Mouse (Mus musculus): ENCODE data around the gene Fcgr4. TPM values are rescaled to one million over a fixed set of nuclear protein-coding genes. Genes with fewer than 3 reads are reported as not detected.
"Not testable (repeated sequence)": the region's sequence is repeated elsewhere in the genome, so short reads cannot be mapped to it uniquely, and the experiment has no call there.

Gene Fcgr4
- total and polyA plus RNA-seq, 3 experiments, result 0.03 to 0.22 TPM; not detected in 1

DNA sequence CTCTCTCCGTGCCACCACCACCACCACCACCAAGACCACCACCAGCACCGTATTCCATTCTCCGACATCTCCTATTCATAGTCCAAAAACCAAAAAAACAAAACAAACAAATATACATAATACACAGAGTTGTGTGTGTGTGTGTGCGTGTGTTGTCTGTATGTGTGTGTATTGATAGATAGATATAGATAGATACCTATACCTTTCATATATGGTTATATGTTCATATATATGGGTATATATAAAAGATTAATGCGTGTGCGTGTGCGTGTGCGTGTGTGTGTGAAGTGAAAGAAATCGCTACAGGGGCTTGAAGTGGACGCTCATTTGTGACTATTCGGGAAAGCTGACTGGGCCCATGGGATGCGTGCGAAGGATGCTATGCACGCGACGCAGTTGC, 52.2 kb downstream of the Fcgr4 start:
- ATAC-seq (ENCODE audit: extremely low read depth, insufficient number of reproducible peaks, low FRiP score, poor library complexity, severe bottlenecking), result not testable (repeated sequence)

GRCm38 (mm10) chr1:171071726-171072125, 53.0 kb downstream of the Fcgr4 start:
- not testable (repeated sequence) for H3K4me1 ChIP-seq (ENCODE audit: insufficient read depth, low read depth, low read length); H3K4me3 ChIP-seq (ENCODE audit: low read depth, low read length); DNase-seq (ENCODE audit: low spot score); H3K36me3 ChIP-seq (replicated peaks); ATAC-seq (ENCODE audit: extremely low read depth, insufficient number of reproducible peaks, low FRiP score, poor library complexity, severe bottlenecking); H3K9me3 ChIP-seq (replicated peaks); H3K27me3 ChIP-seq (ENCODE audit: insufficient read depth, low read length)

More for the DNA sequence above, 52.2 kb downstream of the Fcgr4 start:
- H3K4me1 ChIP-seq (ENCODE audit: insufficient read depth, low read depth, low read length); H3K27me3 ChIP-seq (ENCODE audit: insufficient read depth, low read length); DNase-seq (ENCODE audit: low spot score); H3K36me3 ChIP-seq (replicated peaks); H3K9me3 ChIP-seq (replicated peaks); H3K4me3 ChIP-seq (ENCODE audit: low read depth, low read length): not testable (repeated sequence)

DNA sequence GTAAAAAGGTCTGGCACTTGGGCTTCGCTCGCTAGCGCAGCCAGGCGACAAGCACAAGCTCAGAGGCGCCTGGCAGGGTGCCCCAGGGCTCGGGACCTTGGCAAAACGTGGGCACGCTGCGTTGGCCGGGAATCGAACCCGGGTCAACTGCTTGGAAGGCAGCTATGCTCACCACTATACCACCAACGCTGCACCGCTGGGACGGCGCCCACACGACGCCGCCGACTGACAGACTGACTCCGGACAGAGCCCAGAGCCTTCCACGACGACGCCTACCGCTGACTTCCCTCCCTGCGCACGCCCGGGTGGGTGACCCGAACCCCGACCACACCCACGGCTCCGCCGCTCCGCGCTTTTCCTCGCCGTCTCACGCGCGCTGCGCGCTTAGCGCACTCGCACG, 53.5 kb downstream of the Fcgr4 start:
- ATAC-seq (ENCODE audit: extremely low read depth, insufficient number of reproducible peaks, low FRiP score, poor library complexity, severe bottlenecking); H3K9me3 ChIP-seq (replicated peaks): not testable (repeated sequence)

GRCm38 (mm10) chr1:171074283-171074682, 55.6 kb downstream of the Fcgr4 start:
- peak; percentile 65 for ATAC-seq (ENCODE audit: extremely low read depth, insufficient number of reproducible peaks, low FRiP score, poor library complexity, severe bottlenecking)
- not testable (repeated sequence) for H3K9me3 ChIP-seq (replicated peaks); H3K4me3 ChIP-seq (ENCODE audit: low read depth, low read length); H3K36me3 ChIP-seq (replicated peaks); H3K4me1 ChIP-seq (ENCODE audit: insufficient read depth, low read depth, low read length); DNase-seq (ENCODE audit: low spot score); H3K27me3 ChIP-seq (ENCODE audit: insufficient read depth, low read length)

More for the DNA sequence above, 53.5 kb downstream of the Fcgr4 start:
- not testable (repeated sequence) for H3K27me3 ChIP-seq (ENCODE audit: insufficient read depth, low read length); DNase-seq (ENCODE audit: low spot score); H3K36me3 ChIP-seq (replicated peaks); H3K4me3 ChIP-seq (ENCODE audit: low read depth, low read length); H3K4me1 ChIP-seq (ENCODE audit: insufficient read depth, low read depth, low read length)

DNA sequence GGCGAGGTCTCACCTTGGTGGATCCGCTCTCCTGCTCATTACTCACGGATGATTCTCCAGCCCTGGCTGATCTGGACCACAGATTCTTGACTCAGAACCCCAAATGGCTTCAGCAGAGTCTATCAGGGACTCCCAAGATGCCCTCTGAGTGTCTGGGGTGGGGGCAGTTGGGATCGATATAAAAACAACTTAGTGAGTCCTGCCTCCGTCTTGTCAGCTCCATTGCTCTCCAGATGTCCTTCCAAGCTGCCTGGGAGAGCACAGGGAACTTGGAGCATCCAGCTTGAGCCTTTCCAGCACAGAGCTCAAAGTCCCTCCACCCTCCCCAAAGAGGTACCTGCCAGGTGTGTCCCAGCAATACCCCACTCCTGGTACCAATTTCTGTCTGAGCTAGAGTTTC, 57.5 kb downstream of the Fcgr4 start:
- H3K27me3 ChIP-seq (ENCODE audit: insufficient read depth, low read length); H3K4me1 ChIP-seq (ENCODE audit: insufficient read depth, low read depth, low read length); H3K4me3 ChIP-seq (ENCODE audit: low read depth, low read length); ATAC-seq (ENCODE audit: extremely low read depth, insufficient number of reproducible peaks, low FRiP score, poor library complexity, severe bottlenecking); DNase-seq (ENCODE audit: low spot score); H3K9me3 ChIP-seq (replicated peaks); H3K36me3 ChIP-seq (replicated peaks): not testable (repeated sequence)

DNA sequence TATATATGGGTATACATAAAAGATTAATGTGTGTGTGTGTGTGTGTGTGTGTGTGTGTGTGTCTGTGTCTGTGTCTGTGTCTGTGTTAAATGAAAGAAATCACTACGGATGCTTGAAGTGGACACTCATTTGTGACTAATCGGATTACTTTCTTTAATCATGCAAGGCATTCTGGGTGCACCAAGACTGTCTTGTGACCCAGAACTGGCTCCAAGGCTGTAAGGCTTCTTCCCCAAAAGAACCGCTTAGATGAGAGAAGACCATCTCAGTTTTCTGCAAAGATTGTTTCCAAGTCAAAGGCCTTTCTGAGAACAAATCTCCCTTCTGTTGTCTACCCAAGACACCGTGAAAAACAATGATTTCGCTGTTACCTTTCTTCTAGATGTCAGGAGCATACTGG, 58.5 kb downstream of the Fcgr4 start:
- not testable (repeated sequence) for DNase-seq (ENCODE audit: low spot score); H3K9me3 ChIP-seq (replicated peaks); H3K36me3 ChIP-seq (replicated peaks); H3K4me1 ChIP-seq (ENCODE audit: insufficient read depth, low read depth, low read length); H3K4me3 ChIP-seq (ENCODE audit: low read depth, low read length); ATAC-seq (ENCODE audit: extremely low read depth, insufficient number of reproducible peaks, low FRiP score, poor library complexity, severe bottlenecking); H3K27me3 ChIP-seq (ENCODE audit: insufficient read depth, low read length)

DNA sequence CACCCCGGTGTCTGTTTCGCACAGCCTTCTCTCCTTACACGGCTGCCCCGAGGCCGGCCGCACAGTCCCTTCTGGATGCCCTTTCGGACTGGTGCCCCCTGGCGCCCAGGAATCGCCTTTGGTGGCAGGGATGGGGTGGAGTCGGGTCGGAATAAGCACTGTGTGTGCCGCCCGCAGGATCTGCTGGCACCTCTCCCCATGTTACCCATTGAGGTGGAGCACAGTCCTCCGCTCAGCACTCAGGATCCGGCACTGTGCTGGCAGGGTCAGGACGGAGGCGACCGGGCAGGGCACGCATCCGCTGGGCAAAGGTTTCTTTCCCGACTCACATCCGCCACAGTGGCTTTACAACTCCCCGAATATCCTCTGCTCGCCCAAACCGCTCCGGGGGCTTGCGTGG, 59.2 kb downstream of the Fcgr4 start:
- not testable (repeated sequence) for H3K36me3 ChIP-seq (replicated peaks); H3K4me1 ChIP-seq (ENCODE audit: insufficient read depth, low read depth, low read length); ATAC-seq (ENCODE audit: extremely low read depth, insufficient number of reproducible peaks, low FRiP score, poor library complexity, severe bottlenecking); DNase-seq (ENCODE audit: low spot score); H3K4me3 ChIP-seq (ENCODE audit: low read depth, low read length); H3K9me3 ChIP-seq (replicated peaks); H3K27me3 ChIP-seq (ENCODE audit: insufficient read depth, low read length)

- not testable (repeated sequence) for H3K4me3 ChIP-seq (ENCODE audit: low read depth, low read length); ATAC-seq (ENCODE audit: extremely low read depth, insufficient number of reproducible peaks, low FRiP score, poor library complexity, severe bottlenecking); H3K36me3 ChIP-seq (replicated peaks); H3K9me3 ChIP-seq (replicated peaks); H3K27me3 ChIP-seq (ENCODE audit: insufficient read depth, low read length); DNase-seq (ENCODE audit: low spot score); H3K4me1 ChIP-seq (ENCODE audit: insufficient read depth, low read depth, low read length)
Observed at GRCm38 (mm10) chr1:171078419-171078818, 59.7 kb downstream of the Fcgr4 start.

GRCm38 (mm10) chr1:171079345-171079744, 60.6 kb downstream of the Fcgr4 start:
- not testable (repeated sequence) for DNase-seq (ENCODE audit: low spot score); H3K27me3 ChIP-seq (ENCODE audit: insufficient read depth, low read length); H3K36me3 ChIP-seq (replicated peaks); H3K4me3 ChIP-seq (ENCODE audit: low read depth, low read length); H3K9me3 ChIP-seq (replicated peaks); ATAC-seq (ENCODE audit: extremely low read depth, insufficient number of reproducible peaks, low FRiP score, poor library complexity, severe bottlenecking); H3K4me1 ChIP-seq (ENCODE audit: insufficient read depth, low read depth, low read length)

Other genes with a start within 250 kb of the Fcgr4 start
- gene Atf6, start 151.1 kb upstream of the Fcgr4 start, total RNA-seq (2014; fragmentation: Nextera tagmentation), result 44.0 and 44.6 TPM in 2 replicates
- 22.5 and 22.7 TPM in 2 replicates for gene Atf6, start 151.1 kb upstream of the Fcgr4 start, total RNA-seq (2017)
- gene Atf6, start 151.1 kb upstream of the Fcgr4 start, polyA plus RNA-seq (2012), result 1.7 and 2.1 TPM in 2 replicates
- 1.1 and 1.3 TPM in 2 replicates for gene Gm26620, start 133.9 kb upstream of the Fcgr4 start, total RNA-seq (2014; fragmentation: Nextera tagmentation)
- gene Gm26620, start 133.9 kb upstream of the Fcgr4 start, total RNA-seq (2017), result 0.41 and 0.76 TPM in 2 replicates
- 0.90 and 0.91 TPM in 2 replicates for gene Gm26620, start 133.9 kb upstream of the Fcgr4 start, polyA plus RNA-seq (2012)
- 13.2 and 13.9 TPM in 2 replicates for gene Dusp12, start 133.4 kb upstream of the Fcgr4 start, total RNA-seq (2014; fragmentation: Nextera tagmentation)
- 10.0 TPM in 2 replicates for gene Dusp12, start 133.4 kb upstream of the Fcgr4 start, total RNA-seq (2017)
- gene Dusp12, start 133.4 kb upstream of the Fcgr4 start, polyA plus RNA-seq (2012), result 14.0 and 14.4 TPM in 2 replicates
- not detected in 2 replicates for gene Fcrlb, start 106.0 kb upstream of the Fcgr4 start, total RNA-seq (2014; fragmentation: Nextera tagmentation)
- gene Fcrlb, start 106.0 kb upstream of the Fcgr4 start, total RNA-seq (2017), result not detected in 2 replicates
- not detected in 2 replicates for gene Fcrlb, start 106.0 kb upstream of the Fcgr4 start, polyA plus RNA-seq (2012)
- 0.83 TPM in 1 of 2 replicates, not detected in the other for gene Fcrla, start 91.3 kb upstream of the Fcgr4 start, total RNA-seq (2014; fragmentation: Nextera tagmentation)
- gene Fcrla, start 91.3 kb upstream of the Fcgr4 start, total RNA-seq (2017), result 0.38 TPM in 1 of 2 replicates, not detected in the other
- gene Fcrla, start 91.3 kb upstream of the Fcgr4 start, polyA plus RNA-seq (2012), result 0.08 TPM in 1 of 2 replicates, not detected in the other
- gene Fcgr2b, start 42.4 kb upstream of the Fcgr4 start, total RNA-seq (2014; fragmentation: Nextera tagmentation), result 5.5 and 5.8 TPM in 2 replicates
- gene Fcgr2b, start 42.4 kb upstream of the Fcgr4 start, total RNA-seq (2017), result 20.5 and 22.1 TPM in 2 replicates
- 0.24 and 0.46 TPM in 2 replicates for gene Fcgr2b, start 42.4 kb upstream of the Fcgr4 start, polyA plus RNA-seq (2012)
- gene Fcgr3, start 46.0 kb downstream of the Fcgr4 start, total RNA-seq (2014; fragmentation: Nextera tagmentation), result 7.3 and 9.3 TPM in 2 replicates
- gene Fcgr3, start 46.0 kb downstream of the Fcgr4 start, total RNA-seq (2017), result 99.6 and 123 TPM in 2 replicates
- 0.91 and 1.5 TPM in 2 replicates for gene Fcgr3, start 46.0 kb downstream of the Fcgr4 start, polyA plus RNA-seq (2012)
- gene Cfap126, start 95.0 kb downstream of the Fcgr4 start, total RNA-seq (2014; fragmentation: Nextera tagmentation), result 10.0 and 11.9 TPM in 2 replicates
- 0.64 and 0.76 TPM in 2 replicates for gene Cfap126, start 95.0 kb downstream of the Fcgr4 start, total RNA-seq (2017)
- gene Cfap126, start 95.0 kb downstream of the Fcgr4 start, polyA plus RNA-seq (2012), result 0.81 and 1.0 TPM in 2 replicates
- gene Sdhc, start 131.7 kb downstream of the Fcgr4 start, total RNA-seq (2014; fragmentation: Nextera tagmentation), result 225 and 249 TPM in 2 replicates
- gene Sdhc, start 131.7 kb downstream of the Fcgr4 start, total RNA-seq (2017), result 40.5 and 45.0 TPM in 2 replicates
- gene Sdhc, start 131.7 kb downstream of the Fcgr4 start, polyA plus RNA-seq (2012), result 67.1 and 158 TPM in 2 replicates
- not detected in 2 replicates for gene Mpz, start 131.8 kb downstream of the Fcgr4 start, total RNA-seq (2014; fragmentation: Nextera tagmentation)
- gene Mpz, start 131.8 kb downstream of the Fcgr4 start, total RNA-seq (2017), result not detected in 2 replicates
- 0.29 TPM in 1 of 2 replicates, not detected in the other for gene Mpz, start 131.8 kb downstream of the Fcgr4 start, polyA plus RNA-seq (2012)
- gene Pcp4l1, start 177.3 kb downstream of the Fcgr4 start, total RNA-seq (2014; fragmentation: Nextera tagmentation), result not detected in 2 replicates
- 0.16 TPM in 1 of 2 replicates, not detected in the other for gene Pcp4l1, start 177.3 kb downstream of the Fcgr4 start, total RNA-seq (2017)
- gene Pcp4l1, start 177.3 kb downstream of the Fcgr4 start, polyA plus RNA-seq (2012), result not detected in 2 replicates
- gene Nr1i3, start 195.1 kb downstream of the Fcgr4 start, total RNA-seq (2014; fragmentation: Nextera tagmentation), result not detected in 2 replicates
- gene Nr1i3, start 195.1 kb downstream of the Fcgr4 start, total RNA-seq (2017), result 0.16 and 0.46 TPM in 2 replicates
- gene Nr1i3, start 195.1 kb downstream of the Fcgr4 start, polyA plus RNA-seq (2012), result not detected in 2 replicates
- gene Tomm40l, start 203.6 kb downstream of the Fcgr4 start, total RNA-seq (2014; fragmentation: Nextera tagmentation), result 9.7 and 13.7 TPM in 2 replicates
- 19.2 and 26.4 TPM in 2 replicates for gene Tomm40l, start 203.6 kb downstream of the Fcgr4 start, total RNA-seq (2017)
- 31.9 and 35.8 TPM in 2 replicates for gene Tomm40l, start 203.6 kb downstream of the Fcgr4 start, polyA plus RNA-seq (2012)
- gene Apoa2, start 206.1 kb downstream of the Fcgr4 start, total RNA-seq (2014; fragmentation: Nextera tagmentation), result not detected in 2 replicates
- gene Apoa2, start 206.1 kb downstream of the Fcgr4 start, total RNA-seq (2017), result not detected in 2 replicates
- 0.17 TPM in 1 of 2 replicates, not detected in the other for gene Apoa2, start 206.1 kb downstream of the Fcgr4 start, polyA plus RNA-seq (2012)
- not detected in 2 replicates for gene Fcer1g, start 215.4 kb downstream of the Fcgr4 start, total RNA-seq (2014; fragmentation: Nextera tagmentation)
- 0.64 and 0.71 TPM in 2 replicates for gene Fcer1g, start 215.4 kb downstream of the Fcgr4 start, total RNA-seq (2017)
- 0.08 TPM in 1 of 2 replicates, not detected in the other for gene Fcer1g, start 215.4 kb downstream of the Fcgr4 start, polyA plus RNA-seq (2012)
- gene Adamts4, start 231.5 kb downstream of the Fcgr4 start, total RNA-seq (2014; fragmentation: Nextera tagmentation), result 0.60 TPM in 1 of 2 replicates, not detected in the other
- gene Adamts4, start 231.5 kb downstream of the Fcgr4 start, total RNA-seq (2017), result 0.16 and 0.17 TPM in 2 replicates
- 0.12 and 0.20 TPM in 2 replicates for gene Adamts4, start 231.5 kb downstream of the Fcgr4 start, polyA plus RNA-seq (2012)
- gene Ndufs2, start 232.5 kb downstream of the Fcgr4 start, total RNA-seq (2014; fragmentation: Nextera tagmentation), result 209 and 219 TPM in 2 replicates
- gene Ndufs2, start 232.5 kb downstream of the Fcgr4 start, total RNA-seq (2017), result 275 and 300 TPM in 2 replicates
- gene Ndufs2, start 232.5 kb downstream of the Fcgr4 start, polyA plus RNA-seq (2012), result 47.9 and 101 TPM in 2 replicates

Data from G1E (cell line).